Mouse (Mus musculus) subcutaneous adipose tissue, adult 2 months (tissue): ENCODE data around the gene Tgfb2. TPM values are rescaled to one million over a fixed set of nuclear protein-coding genes. Genes with fewer than 3 reads are reported as not detected.

Experiments
- polyA plus RNA-seq: library from polyadenylated mRNA; depleted of rRNA; stranded (reverse); fragments of >200 nt; gene quantifications from 2 replicates; pipeline ENCODE4 v1.2.3, GENCODE M21; 2012; ENCODE audit warnings: low replicate concordance; rRNA removed

Gene Tgfb2
- polyA plus RNA-seq, result 0.85 and 3.5 TPM in 2 replicates

DNA sequence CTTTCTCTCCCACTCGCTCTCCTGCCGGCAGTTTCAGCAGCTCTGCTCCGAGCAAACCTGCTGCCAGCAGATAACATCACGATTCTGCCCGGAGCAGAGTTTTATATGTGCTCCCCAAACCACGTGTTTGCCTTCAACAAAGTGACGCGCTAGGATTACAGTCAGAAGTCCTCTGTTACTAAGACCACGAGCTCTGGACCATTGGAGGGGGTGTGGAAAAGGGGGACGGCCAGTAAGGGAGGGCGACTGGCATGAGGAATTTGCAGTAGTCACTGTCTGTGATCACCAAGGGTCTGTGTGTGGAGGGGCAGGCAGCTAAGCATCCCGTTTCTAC, at the start of gene Tgfb2:
Tgfb2 (minus strand) TSS at position 75 of the 334 bp plus-strand sequence.

DNA sequence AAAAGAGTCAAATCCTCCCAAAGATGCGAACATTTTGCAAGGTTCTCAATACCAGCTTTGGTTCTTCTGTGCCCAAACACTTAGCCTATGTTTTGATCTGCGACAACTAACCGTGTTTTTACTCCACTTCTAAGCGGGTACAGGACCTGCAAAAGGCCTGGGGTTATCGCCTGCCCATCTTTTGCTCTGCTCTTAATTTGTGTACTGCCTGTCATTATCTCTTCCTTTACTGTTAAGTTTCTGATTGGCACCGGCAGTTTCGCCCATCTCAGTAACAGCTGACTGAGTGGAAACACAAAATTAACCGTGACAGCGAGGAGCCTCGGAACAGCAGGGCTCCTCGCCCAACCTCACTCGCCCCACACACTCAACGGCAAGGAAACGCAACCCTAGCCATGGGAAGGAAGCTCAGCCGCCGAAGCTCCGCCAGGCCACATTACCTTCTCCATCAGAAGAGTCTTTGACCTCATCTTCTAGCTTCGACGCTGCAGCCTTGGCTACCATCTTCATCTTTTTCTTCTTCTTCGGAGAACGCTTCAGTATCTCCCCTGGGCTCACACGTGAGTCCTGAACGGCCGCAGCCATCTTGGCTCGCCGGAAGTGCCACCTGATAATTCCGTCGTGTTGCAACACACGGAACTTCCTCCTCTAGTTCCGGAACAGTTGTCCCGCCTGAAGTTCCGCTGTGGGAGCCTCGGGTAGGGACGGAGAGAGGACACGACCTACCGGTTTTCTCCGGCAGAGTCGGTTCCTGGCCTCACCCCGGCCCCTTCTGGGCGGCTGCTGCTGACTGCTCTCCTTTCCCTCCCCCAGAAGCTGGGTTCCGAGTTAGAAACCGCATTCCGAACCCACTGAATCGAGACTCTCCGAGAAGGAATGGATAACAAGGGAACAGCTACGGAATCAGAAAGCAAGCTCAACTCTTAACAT, 43.2 kb upstream of the Tgfb2 start, which contains the start of gene Rrp15:
Rrp15 (minus strand) TSS at position 635 of the 930 bp plus-strand sequence.

Other genes with a start within 250 kb of the Tgfb2 start
- 2.0 and 5.5 TPM in 2 replicates for gene Rrp15, start 43.4 kb upstream of the Tgfb2 start, polyA plus RNA-seq